Mouse (Mus musculus) CH12.LX (cell line): ENCODE data around the gene Mis18a. TPM values are rescaled to one million over a fixed set of nuclear protein-coding genes. Genes with fewer than 3 reads are reported as not detected.

Experiments
- DNase-seq: peaks from one replicate; pipeline ENCODE4 v3.0.0-alpha.2; 2013; ENCODE audit errors: extremely low read depth
- H3K27ac ChIP-seq: 2 replicates; pipeline ENCODE4 v1.5.1; 2012; ENCODE audit warnings: low read depth, mild to moderate bottlenecking, control low read depth, moderate library complexity; ENCODE audit not compliant: insufficient read depth
- H3K27me3 ChIP-seq: replicated peaks from 2 replicates; pipeline ENCODE3; 2012; ENCODE audit warnings: inconsistent platforms
- H3K36me3 ChIP-seq, 2 experiments: replicated peaks in 1 of 2; 2 replicates each; pipeline versions ENCODE3 to v1.6.1; 2012; ENCODE audit warnings: inconsistent platforms in 1 of 2, low read length in 1 of 2, mild to moderate bottlenecking in 1 of 2, mixed read lengths in 1 of 2, moderate library complexity in 1 of 2; ENCODE audit not compliant: control insufficient read depth in 1 of 2, insufficient read depth in 1 of 2
- H3K4me1 ChIP-seq, 2 experiments: 2 replicates each; pipeline ENCODE4 v1.6.1; 2012; ENCODE audit warnings: inconsistent platforms in 1 of 2, moderate library complexity in 1 of 2; ENCODE audit not compliant: insufficient read depth in 2 of 2, control insufficient read depth in 1 of 2
- H3K4me2 ChIP-seq: 2 replicates; pipeline ENCODE4 v1.6.1; 2012; ENCODE audit warnings: low read depth, mild to moderate bottlenecking, control low read depth; ENCODE audit not compliant: poor library complexity, insufficient read depth, severe bottlenecking
- H3K4me3 ChIP-seq, 3 experiments: fragments of 150-350 bp in 1 of 3; sonication (generic) in 1 of 3; replicated peaks in 1 of 3; 2 replicates each; pipeline versions ENCODE3 to v1.5.1; 2011 to 2012; ENCODE audit warnings: low read depth in 2 of 3, low read length in 2 of 3, mild to moderate bottlenecking in 2 of 3, moderate library complexity in 2 of 3, control low read depth in 1 of 3, improper control_type of control experiment in 1 of 3, inconsistent platforms in 1 of 3, mixed read lengths in 1 of 3; ENCODE audit not compliant: poor library complexity in 1 of 3
- H3K79me2 ChIP-seq: replicated peaks from 2 replicates; pipeline ENCODE4 v1.6.1; 2012; ENCODE audit warnings: mild to moderate bottlenecking, moderate library complexity; ENCODE audit not compliant: control insufficient read depth, poor library complexity, insufficient read depth, severe bottlenecking; ENCODE audit errors: extremely low read depth
- H3K9ac ChIP-seq: 2 replicates; pipeline ENCODE4 v1.6.1; 2012; ENCODE audit warnings: low read depth, mild to moderate bottlenecking, control low read depth, moderate library complexity; ENCODE audit not compliant: insufficient read depth
- H3K9me3 ChIP-seq: replicated peaks from 2 replicates; pipeline ENCODE3; 2012; ENCODE audit warnings: low read length, inconsistent platforms, mixed read lengths
- CHD2 ChIP-seq: IDR thresholded peaks from 2 replicates; pipeline ENCODE4 v1.6.1; 2011; ENCODE audit warnings: low read length, improper control_type of control experiment
- CTCF ChIP-seq, 2 experiments: IDR thresholded peaks in 1 of 2; conservative IDR thresholded peaks in 1 of 2; 2 replicates each; pipeline ENCODE4 v1.5.1; 2011 to 2012; ENCODE audit warnings: low read depth in 2 of 2, low read length in 2 of 2, improper control_type of control experiment in 1 of 2, inconsistent platforms in 1 of 2, mild to moderate bottlenecking in 1 of 2, moderate library complexity in 1 of 2
- E2F4 ChIP-seq: IDR thresholded peaks from 2 replicates; pipeline ENCODE4 v1.6.1; 2011; ENCODE audit warnings: low read depth, low read length, improper control_type of control experiment; ENCODE audit not compliant: insufficient replicate concordance
- EP300 ChIP-seq: IDR thresholded peaks from 2 replicates; pipeline ENCODE4 v1.6.1; 2011; ENCODE audit warnings: low read length, improper control_type of control experiment
- ETS1 ChIP-seq: conservative IDR thresholded peaks from 2 replicates; pipeline ENCODE4 v1.6.1; 2012; ENCODE audit warnings: low read depth, mild to moderate bottlenecking, inconsistent platforms, low read length, improper control_type of control experiment, moderate library complexity
- GABPA ChIP-seq: IDR thresholded peaks from 2 replicates; pipeline ENCODE4 v1.6.1; 2012; ENCODE audit warnings: low read depth, low read length, improper control_type of control experiment, inconsistent platforms; ENCODE audit not compliant: insufficient replicate concordance
- HCFC1 ChIP-seq: IDR thresholded peaks from 2 replicates; pipeline ENCODE4 v1.6.1; 2012; ENCODE audit warnings: low read depth, mild to moderate bottlenecking, inconsistent platforms, low read length, improper control_type of control experiment
- JUN ChIP-seq: IDR thresholded peaks from 2 replicates; pipeline ENCODE4 v1.6.1; 2011; ENCODE audit warnings: low read depth, mild to moderate bottlenecking, low read length, improper control_type of control experiment, moderate library complexity; ENCODE audit not compliant: insufficient read depth
- KAT2A ChIP-seq: IDR thresholded peaks from 2 replicates; pipeline ENCODE4 v1.6.1; 2012; ENCODE audit warnings: low read length, improper control_type of control experiment, inconsistent platforms; ENCODE audit not compliant: insufficient replicate concordance
- MAX ChIP-seq: IDR thresholded peaks from 2 replicates; pipeline ENCODE4 v1.6.1; 2011; ENCODE audit warnings: low read length, improper control_type of control experiment
- MAZ ChIP-seq: IDR thresholded peaks from 2 replicates; pipeline ENCODE4 v1.6.1; 2012; ENCODE audit warnings: low read depth, mild to moderate bottlenecking, inconsistent platforms, low read length, improper control_type of control experiment, moderate library complexity
- MXI1 ChIP-seq: IDR thresholded peaks from 2 replicates; pipeline ENCODE4 v1.6.1; 2011; ENCODE audit warnings: mild to moderate bottlenecking, low read depth, low read length, improper control_type of control experiment
- NELFE ChIP-seq: IDR thresholded peaks from 2 replicates; pipeline ENCODE4 v1.6.1; 2011; ENCODE audit warnings: low read depth, low read length, improper control_type of control experiment
- PAX5 ChIP-seq: IDR thresholded peaks from 2 replicates; pipeline ENCODE4 v1.6.1; 2012; ENCODE audit warnings: low read length, inconsistent platforms, mixed read lengths
- POLR2A ChIP-seq: IDR thresholded peaks from 2 replicates; pipeline ENCODE4 v1.6.1; 2011; ENCODE audit warnings: low read depth, mild to moderate bottlenecking, improper control_type of control experiment, low read length
- POLR2AphosphoS2 ChIP-seq: IDR thresholded peaks from 2 replicates; pipeline ENCODE4 v1.6.1; 2011; ENCODE audit warnings: low read depth, low read length, improper control_type of control experiment
- RCOR1 ChIP-seq: conservative IDR thresholded peaks from 2 replicates; pipeline ENCODE4 v1.6.1; 2012; ENCODE audit warnings: low read depth, mild to moderate bottlenecking, inconsistent platforms, low read length, improper control_type of control experiment
- SMC3 ChIP-seq: IDR thresholded peaks from 2 replicates; pipeline ENCODE4 v1.6.1; 2011; ENCODE audit warnings: low read depth, low read length, improper control_type of control experiment
- TBP ChIP-seq: conservative IDR thresholded peaks from 2 replicates; pipeline ENCODE4 v1.6.1; 2011; ENCODE audit warnings: low read depth, low read length, improper control_type of control experiment
- UBTF ChIP-seq: IDR thresholded peaks from 2 replicates; pipeline ENCODE4 v1.6.1; 2012; ENCODE audit warnings: low read depth, mild to moderate bottlenecking, inconsistent platforms, low read length, improper control_type of control experiment, moderate library complexity
- USF1 ChIP-seq: IDR thresholded peaks from 2 replicates; pipeline ENCODE4 v1.6.1; 2014; ENCODE audit warnings: low read depth, mild to moderate bottlenecking, inconsistent platforms, low read length, improper control_type of control experiment
- USF2 ChIP-seq: conservative IDR thresholded peaks from 2 replicates; pipeline ENCODE4 v1.6.1; 2011; ENCODE audit warnings: low read depth, low read length, improper control_type of control experiment
- ZC3H11A ChIP-seq: IDR thresholded peaks from 2 replicates; pipeline ENCODE4 v1.6.1; 2012; ENCODE audit warnings: low read depth, mild to moderate bottlenecking, inconsistent platforms, low read length, improper control_type of control experiment
- ZKSCAN1 ChIP-seq: IDR thresholded peaks from 2 replicates; pipeline ENCODE4 v1.6.1; 2012; ENCODE audit warnings: low read depth, inconsistent platforms, low read length, improper control_type of control experiment, borderline replicate concordance
- ZNF384 ChIP-seq: IDR thresholded peaks from 2 replicates; pipeline ENCODE4 v1.6.1; 2012; ENCODE audit warnings: low read depth, low read length, improper control_type of control experiment, inconsistent platforms
- dilution Hi-C: fragments of 300-500 bp; cut with MboI; formaldehyde crosslinking; loops from 2 replicates; pipeline ENCODE4 v1.14.3; 2020; ENCODE audit warnings: low sequenced_read_pairs; ENCODE audit not compliant: extremely low pct_unique_long_range_greater_than_20kb, extremely low pct_ligation_motif_present
- in situ Hi-C: fragments of 300-500 bp; cut with MboI; formaldehyde crosslinking; loops from 3 replicates; pipeline ENCODE4 v1.14.3; 2019; ENCODE audit warnings: low sequenced_read_pairs, low pct_ligation_motif_present, low pct_unique_long_range_greater_than_20kb, mixed read lengths
- polyA plus RNA-seq: library from polyadenylated mRNA; unstranded; fragments of >175 nt; gene quantifications from 2 replicates; pipeline ENCODE4 v1.2.1, GENCODE M21; 2012; ENCODE audit warnings: low read depth; ENCODE audit not compliant: insufficient read length
- total RNA-seq, 2 experiments: library from RNA; depleted of rRNA; stranded (reverse); fragments of 300-350 nt in 1 of 2; fragments of >200 nt in 1 of 2; gene quantifications; 2 replicates each; pipeline ENCODE4 v1.2.3; 2012 to 2014

Mis18a gene
- total and polyA plus RNA-seq, 3 experiments = 40.5 to 113 (median 49.0) TPM

DNA sequence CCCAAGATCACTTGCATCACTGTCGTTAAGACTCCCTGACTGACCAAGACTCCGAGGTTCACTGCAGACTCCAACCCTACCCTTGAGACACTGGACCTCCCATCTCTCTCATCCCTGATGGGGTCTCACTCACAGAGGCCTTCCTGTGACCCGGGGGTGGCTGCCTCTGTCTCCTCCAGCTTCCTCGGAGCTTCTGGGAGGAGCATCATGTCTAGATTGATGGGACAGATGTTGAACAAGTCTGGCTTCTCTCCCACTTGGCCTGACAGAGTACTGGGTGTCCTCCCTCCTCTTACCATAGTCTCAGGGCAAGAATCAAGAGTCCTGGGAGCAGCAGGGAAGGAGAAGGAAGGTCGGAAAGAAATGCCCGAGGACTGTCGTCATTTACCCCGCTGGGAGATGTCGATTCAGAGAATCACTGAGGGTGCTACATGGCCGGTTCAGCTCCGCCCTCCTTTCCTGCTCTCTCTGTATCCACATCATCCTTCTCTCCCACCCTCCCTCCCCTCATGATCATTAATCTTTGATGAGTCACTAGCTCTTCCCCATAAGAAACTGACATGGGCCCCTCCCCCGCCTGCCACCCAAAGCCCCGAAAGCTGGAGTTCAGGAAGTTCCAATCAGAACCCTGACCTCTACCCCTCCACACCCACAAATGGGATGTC lies 22.9 kb downstream of the Mis18a start:
- Histone ChIP-seq H3K4me3 (no peak overlapping the region), H3K36me3 (no peaks in the 10 kb centered on the region), H3K79me2 (no peaks in the 10 kb centered on the region), H3K4me2 (no peak overlapping the region), H3K27ac (no peak overlapping the region), H3K9me3 (peaks cover 10% of the 10 kb centered on the region), H3K4me1 (peaks cover 0 to 2% of the 10 kb centered on the region in 2 experiments; a peak in 1 of 4 replicates), H3K9ac (no peak overlapping the region), H3K27me3 (peaks cover 71% of the 10 kb centered on the region)
- TF ChIP-seq ZNF384 (no peak), KAT2A (no peak), PAX5 (no peak), ZKSCAN1 (no peak), MXI1 (no peak), NELFE (no peak), GABPA (no peak), CHD2 (no peak), E2F4 (no peak), CTCF (conservative IDR thresholded peaks at IDR 0.05 in 1 of 2, IDR thresholded peaks at IDR 0.05 in 1 of 2; ENCODE audit: low read depth in 2 of 2, low read length in 2 of 2) (no peak), HCFC1 (no peak), MAX (no peak)
- in situ Hi-C loops = loop anchor here (25.0 kb wide), 1 partner anchor 317 kb away; the partner anchor contains the start of gene Hunk
- no peak for DNase-seq
- dilution Hi-C loops = no loop called here

- Histone ChIP-seq H3K27me3 (peaks cover 70% of the 10 kb centered on the region), H3K27ac (no peak overlapping the region), H3K9me3 (peaks cover 10% of the 10 kb centered on the region), H3K9ac (no peak overlapping the region), H3K36me3 (no peaks in the 10 kb centered on the region), H3K4me2 (no peak overlapping the region), H3K79me2 (no peaks in the 10 kb centered on the region), H3K4me3 (no peak overlapping the region), H3K4me1 (peaks cover 0 to 2% of the 10 kb centered on the region in 2 experiments; a peak in 1 of 4 replicates)
- DNase-seq = no peak
- in situ Hi-C loops (loop anchor here (25.0 kb wide), 1 partner anchor 316 kb away; the partner anchor contains the start of gene Hunk), dilution Hi-C loops (no loop called here)
- TF ChIP-seq MAZ (no peak), TBP (no peak), KAT2A (no peak), POLR2A (no peak), POLR2AphosphoS2 (no peak), CTCF (conservative IDR thresholded peaks at IDR 0.05 in 1 of 2, IDR thresholded peaks at IDR 0.05 in 1 of 2; ENCODE audit: low read depth in 2 of 2, low read length in 2 of 2) (no peak), HCFC1 (no peak), GABPA (no peak), RCOR1 (no peak), USF2 (no peak), ZC3H11A (no peak), JUN (no peak), UBTF (no peak), SMC3 (no peak), ETS1 (no peak), CHD2 (no peak), USF1 (no peak), EP300 (no peak)
Measured at GRCm38 (mm10) chr16:90703646-90704045, 23.6 kb downstream of the Mis18a start.
